ENCODE assay signal across 30 mouse cellular contexts in the genomic region with DNA sequence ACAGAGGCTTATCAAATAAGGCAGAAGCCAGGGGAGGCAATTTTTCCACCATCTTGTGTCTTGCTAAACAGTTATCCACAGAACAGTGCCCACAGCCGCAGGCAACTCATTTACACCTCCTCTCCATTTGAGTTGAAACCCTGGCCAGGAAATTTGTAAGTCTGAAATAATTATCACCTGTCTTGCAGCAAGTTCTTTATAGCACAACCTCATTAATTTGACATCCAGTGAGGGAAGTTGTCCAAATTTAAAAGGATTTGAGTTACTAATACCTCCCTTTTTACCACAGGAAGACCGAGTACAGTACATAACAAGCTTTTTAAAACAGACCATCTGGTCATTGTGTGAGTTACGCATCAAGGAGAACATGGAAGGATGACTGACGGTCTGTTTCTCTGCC.
DNase-seq lines count a peak whose midpoint lies in the region; ATAC-seq and TF ChIP-seq lines count a peak whose summit lies in the region.
"Had no signal": no experiment of that assay in that cellular context is flagged by ENCODE, and none has a peak within 500 bp of the region (broad histone marks: within the 10 kb centered on the region; RNA-seq: fewer than 3 reads in every experiment).

No protein-coding gene starts in this region.

- no peak overlapping the region for H3K4me2 ChIP-seq in forebrain, embryonic 12.5 days
- H3K4me2 ChIP-seq in forebrain, postnatal 0 days (ENCODE audit: low read depth) = no peak overlapping the region
- H3K4me2 ChIP-seq: embryonic facial prominence, embryonic 12.5 days; heart, embryonic 12.5 days; hindbrain, embryonic 13.5 days; liver, embryonic 13.5 days; midbrain, embryonic 13.5 days; neural tube, embryonic 13.5 days had no signal

- DNase-seq in layer of hippocampus, adult 9-10 months (ENCODE audit: low spot score) = peak; percentile 21
- no peak for DNase-seq in layer of hippocampus, postnatal 10 days (ENCODE audit: low spot score in 2 of 2)
- peak; percentile 95 for DNase-seq in brain, embryonic 14.5 days (ENCODE audit: low read depth)
- peak; percentile 60 for DNase-seq in forebrain, postnatal 0 days
- no peak for DNase-seq in adrenal gland, postnatal 10 days
- DNase-seq in gastrocnemius, adult 2 months = no peak
- DNase-seq: adrenal gland, postnatal 36 days; B cell, adult 2 months; cerebellum, adult 11 months; cerebellum, adult 9-10 months; cerebellum, postnatal 36 days; embryo, embryonic 11 days; heart, adult 2 months; heart, postnatal 4 days; kidney, adult 8-10 months; kidney, postnatal 4 days; liver, embryonic 13.5 days; lung, adult 18-20 months; thymus, adult 2 months; thymus, postnatal 36 days had no signal

- no peak for TF ChIP-seq CTCF in brain, embryonic 14.5 days (IDR thresholded peaks at IDR 0.05; ENCODE audit: borderline replicate concordance, extremely low read depth, insufficient read depth, insufficient read length)
- TF ChIP-seq CTCF in forebrain, postnatal 0 days (IDR thresholded peaks at IDR 0.05; ENCODE audit: low read depth) = no peak
- no peak for TF ChIP-seq CTCF in gastrocnemius, adult 2 months (IDR thresholded peaks at IDR 0.05)

- no peaks in the 10 kb centered on the region for H3K9me3 ChIP-seq in forebrain, embryonic 12.5 days
- H3K9me3 ChIP-seq in forebrain, postnatal 0 days (ENCODE audit: low read length) = no peaks in the 10 kb centered on the region
- H3K9me3 ChIP-seq: embryonic facial prominence, embryonic 12.5 days; heart, embryonic 12.5 days; hindbrain, embryonic 13.5 days; liver, embryonic 13.5 days; midbrain, embryonic 13.5 days; neural tube, embryonic 13.5 days had no signal

- H3K27ac ChIP-seq in forebrain, embryonic 12.5 days = peak overlapping the region; percentile 80
- 0 out of 2 replicates have a peak overlapping the region, but pooled peaks have one; percentile 46 for H3K27ac ChIP-seq in forebrain, postnatal 0 days (ENCODE audit: low read depth, low read length)
- no peak overlapping the region for H3K27ac ChIP-seq in gastrocnemius, adult 2 months
- H3K27ac ChIP-seq: embryonic facial prominence, embryonic 12.5 days; heart, adult 2 months; hindbrain, embryonic 13.5 days; kidney, postnatal 0 days; liver, embryonic 13.5 days; macrophage; midbrain, embryonic 13.5 days; neural tube, embryonic 13.5 days had no signal

- WGBS in forebrain, embryonic 12.5 days = 47% methylated on average over 4 of the region's 4 CpGs
- WGBS in forebrain, postnatal 0 days = 27% methylated on average over 4 of the region's 4 CpGs

- H3K4me1 ChIP-seq in forebrain, embryonic 12.5 days = no peaks in the 10 kb centered on the region
- no peaks in the 10 kb centered on the region for H3K4me1 ChIP-seq in forebrain, postnatal 0 days (ENCODE audit: insufficient read depth)
- H3K4me1 ChIP-seq: embryonic facial prominence, embryonic 12.5 days; heart, embryonic 12.5 days; hindbrain, embryonic 13.5 days; liver, embryonic 13.5 days; midbrain, embryonic 13.5 days had no signal

- H3K4me3 ChIP-seq in forebrain, embryonic 12.5 days (replicated peaks) = no peak overlapping the region
- H3K4me3 ChIP-seq in forebrain, postnatal 0 days (ENCODE audit: low read depth, low read length) = no peak overlapping the region
- no peak overlapping the region for H3K4me3 ChIP-seq in gastrocnemius, adult 2 months
- H3K4me3 ChIP-seq: embryonic facial prominence, embryonic 12.5 days; heart, adult 2 months; heart, embryonic 12.5 days; hindbrain, embryonic 13.5 days; liver, embryonic 13.5 days; midbrain, embryonic 13.5 days; neural tube, embryonic 13.5 days had no signal

- H3K36me3 ChIP-seq in forebrain, embryonic 12.5 days (replicated peaks) = no peaks in the 10 kb centered on the region
- no peaks in the 10 kb centered on the region for H3K36me3 ChIP-seq in forebrain, postnatal 0 days (ENCODE audit: insufficient read depth)
- H3K36me3 ChIP-seq: embryonic facial prominence, embryonic 12.5 days; heart, embryonic 12.5 days; hindbrain, embryonic 13.5 days; liver, embryonic 13.5 days; midbrain, embryonic 13.5 days; neural tube, embryonic 13.5 days had no signal

- no peak for TF ChIP-seq POLR2A in brain, embryonic 14.5 days (IDR thresholded peaks at IDR 0.05; ENCODE audit: borderline replicate concordance, extremely low read depth, insufficient read depth, insufficient read length, poor library complexity, severe bottlenecking)

- intact Hi-C loops in gastrocnemius, adult 2 months (cut with DNase I) = no loop called here

- no peak overlapping the region for H3K9ac ChIP-seq in forebrain, embryonic 12.5 days
- no peak overlapping the region for H3K9ac ChIP-seq in forebrain, postnatal 0 days
- H3K9ac ChIP-seq: embryonic facial prominence, embryonic 12.5 days; heart, embryonic 12.5 days; hindbrain, embryonic 13.5 days; liver, embryonic 13.5 days; midbrain, embryonic 13.5 days; neural tube, embryonic 13.5 days had no signal

- peak; percentile 53; the same call in 1 of the 2 replicates for ATAC-seq in forebrain, embryonic 12.5 days (ENCODE audit: low FRiP score)
- ATAC-seq in forebrain, postnatal 0 days = peak; percentile 78
- ATAC-seq: intestine, embryonic 16.5 days; lung, postnatal 0 days; midbrain, embryonic 13.5 days had no signal

- no peaks in the 10 kb centered on the region for H3K27me3 ChIP-seq in forebrain, embryonic 12.5 days
- no peaks in the 10 kb centered on the region for H3K27me3 ChIP-seq in forebrain, postnatal 0 days (ENCODE audit: insufficient read depth, low read length)
- H3K27me3 ChIP-seq: embryonic facial prominence, embryonic 12.5 days; heart, embryonic 12.5 days; hindbrain, embryonic 13.5 days; liver, embryonic 13.5 days; midbrain, embryonic 13.5 days; neural tube, embryonic 13.5 days had no signal

Comparison
In these comparisons a context has a peak if more than half of its experiments do, and no peak if none do; other contexts are left out.
1. DNase-seq: peak in layer of hippocampus, adult 9-10 months (single experiment), brain, embryonic 14.5 days (single experiment) and forebrain, postnatal 0 days (single experiment); none in layer of hippocampus, postnatal 10 days (0 of 2), adrenal gland, postnatal 10 days (single experiment) and gastrocnemius, adult 2 months (single experiment).